Mouse (Mus musculus) embryonic facial prominence, embryonic 12.5 days (tissue): Measurements from ENCODE around the gene Zfp454. TPM values are rescaled to one million over a fixed set of nuclear protein-coding genes. Genes with fewer than 3 reads are reported as not detected.

Experiments
- ATAC-seq: fragments of 200-750 bp; cut with Nextera tagmentation; 2 replicates; pipeline ENCODE4 v1.8.0; 2017; ENCODE audit not compliant: insufficient number of reproducible peaks, insufficient read depth, low FRiP score, low TSS enrichment
- H3K27ac ChIP-seq: fragments of 300-500 bp; sonication (generic); 2 replicates; pipeline ENCODE4 v1.5.1; 2016; ENCODE audit warnings: mild to moderate bottlenecking
- H3K27me3 ChIP-seq: fragments of 300-500 bp; sonication (generic); 2 replicates; pipeline ENCODE4 v1.6.1; 2016; ENCODE audit warnings: mild to moderate bottlenecking, moderate library complexity
- H3K36me3 ChIP-seq: fragments of 300-500 bp; sonication (generic); 2 replicates; pipeline ENCODE4 v1.6.1; 2016; ENCODE audit warnings: mild to moderate bottlenecking
- H3K4me1 ChIP-seq: fragments of 300-500 bp; sonication (generic); 2 replicates; pipeline ENCODE4 v1.6.1; 2016
- H3K4me2 ChIP-seq: fragments of 300-500 bp; sonication (generic); replicated peaks from 2 replicates; pipeline ENCODE4 v1.6.1; 2016; ENCODE audit warnings: mild to moderate bottlenecking, moderate library complexity
- H3K4me3 ChIP-seq: fragments of 300-500 bp; sonication (generic); 2 replicates; pipeline ENCODE4 v1.5.1; 2016; ENCODE audit warnings: mild to moderate bottlenecking
- H3K9ac ChIP-seq: fragments of 300-500 bp; sonication (generic); 2 replicates; pipeline ENCODE4 v1.6.1; 2016; ENCODE audit warnings: mild to moderate bottlenecking, moderate library complexity
- H3K9me3 ChIP-seq: fragments of 300-500 bp; sonication (generic); 2 replicates; pipeline ENCODE4 v1.6.1; 2016; ENCODE audit warnings: mild to moderate bottlenecking, moderate library complexity
- WGBS: fragments of 180-500 bp; shearing (Covaris S2); methylation state at CpG from one replicate; pipeline ENCODE4 v1.1.7; 2016; 5-methylcytosine and 5-hydroxymethylcytosine counted together
- polyA plus RNA-seq: library from polyadenylated mRNA; unstranded; fragments of >200 nt; fragmentation: Nextera tagmentation; extraction: Ambion mirVana; gene quantifications from 2 replicates; pipeline ENCODE4 v1.2.1, GENCODE M21; 2016

The Zfp454 gene
- polyA plus RNA-seq, 1 experiment from 2014 or later, result 13.7 TPM

DNA sequence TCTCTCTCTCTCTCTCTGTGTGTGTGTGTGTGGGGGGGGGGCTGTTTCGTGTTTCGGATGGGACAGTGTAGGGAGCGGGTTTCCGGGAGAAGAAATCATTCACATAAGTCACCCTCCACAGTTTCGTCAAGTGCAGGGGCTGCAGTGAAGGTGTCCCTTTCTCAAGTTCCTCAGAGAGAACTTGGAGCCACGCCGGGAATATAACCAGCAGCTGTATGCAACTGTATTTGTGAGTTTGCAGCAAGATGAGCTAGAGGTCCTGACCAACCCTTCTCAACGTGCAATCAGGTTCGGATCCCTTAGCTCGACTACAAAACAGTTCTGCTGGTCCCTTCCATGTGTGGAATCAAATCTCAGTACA is 538 bp downstream of the Zfp454 start:
- peaks cover 28% of the 10 kb centered on the region for H3K36me3 ChIP-seq
- WGBS, result 14% methylated on average over 10 of the region's 10 CpGs

DNA sequence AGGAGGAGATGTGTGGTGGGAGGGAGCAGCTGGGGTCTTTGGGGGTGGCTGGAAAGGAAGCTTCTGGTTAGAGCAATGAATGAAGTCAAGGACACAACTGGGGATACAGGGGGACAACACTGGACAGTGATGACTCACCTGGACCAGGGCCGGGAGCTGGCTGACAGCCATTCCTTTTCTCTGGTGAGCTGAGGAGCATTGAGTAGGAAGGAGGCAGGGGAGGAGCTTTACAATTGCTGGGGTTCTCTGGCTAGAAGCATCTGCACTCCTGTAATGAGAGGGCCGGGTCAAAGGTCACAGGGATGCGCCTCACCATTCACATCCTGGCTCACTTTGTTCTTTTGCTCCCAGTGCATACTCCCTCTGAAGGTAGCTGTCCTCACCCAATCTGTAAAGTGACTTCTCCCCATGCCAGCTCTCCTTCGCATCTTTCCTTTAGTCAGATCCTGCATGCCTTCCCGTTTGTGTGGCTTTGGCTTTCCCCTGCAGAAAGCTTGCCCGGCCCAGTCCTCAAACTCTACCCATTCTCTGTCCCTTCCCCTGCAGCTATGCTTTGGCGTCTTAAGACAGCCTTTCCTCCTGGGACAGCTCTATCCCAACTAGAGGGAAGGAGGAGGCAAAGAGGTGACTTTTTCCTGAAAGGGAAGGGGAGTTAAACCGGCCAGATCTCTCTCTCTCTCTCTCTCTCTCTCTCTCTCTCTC is 1.1 kb downstream of the Zfp454 start:
- 40% methylated on average over 8 of the region's 8 CpGs for WGBS
- peak overlapping the region; percentile 58 for H3K4me2 ChIP-seq
- H3K27ac ChIP-seq, result no peak overlapping the region
- H3K27me3 ChIP-seq, result no peaks in the 10 kb centered on the region
- no peaks in the 10 kb centered on the region for H3K9me3 ChIP-seq
- H3K36me3 ChIP-seq, result peaks cover 32% of the 10 kb centered on the region
- H3K9ac ChIP-seq, result peak overlapping the region; percentile 60
- ATAC-seq, result no peak
- H3K4me1 ChIP-seq, result peaks cover 9% of the 10 kb centered on the region
- H3K4me3 ChIP-seq, result peak overlapping the region; percentile 45

More for the DNA sequence above, 538 bp downstream of the Zfp454 start:
- Histone ChIP-seq H3K9me3 (no peaks in the 10 kb centered on the region), H3K4me1 (peaks cover 9% of the 10 kb centered on the region), H3K4me2 (peak overlapping the region; percentile 58), H3K4me3 (peak overlapping the region; percentile 45), H3K27me3 (no peaks in the 10 kb centered on the region), H3K9ac (peak overlapping the region; percentile 60), H3K27ac (peak overlapping the region; percentile 65)
- ATAC-seq, result no peak

DNA sequence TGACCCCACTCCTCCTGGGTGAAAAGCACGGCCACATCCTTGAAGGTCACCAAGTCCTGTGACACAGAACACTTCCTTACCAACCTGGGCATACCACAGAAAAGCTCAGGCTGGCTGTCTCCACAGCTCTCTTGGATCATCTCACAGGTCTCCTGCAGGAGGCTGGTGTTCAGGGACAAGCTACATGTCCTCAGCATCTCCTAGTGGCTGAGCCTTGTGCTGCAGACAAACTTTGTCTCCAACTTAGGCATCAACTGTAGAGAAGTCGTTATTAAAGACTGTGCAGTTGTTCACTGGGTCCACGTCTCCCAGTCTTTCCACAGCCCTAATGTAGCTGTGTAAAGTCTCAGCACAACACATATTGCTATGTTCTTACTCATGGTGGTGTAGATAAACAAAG is 3.7 kb downstream of the Zfp454 start:
- no peak overlapping the region for H3K4me3 ChIP-seq
- H3K9me3 ChIP-seq, result no peaks in the 10 kb centered on the region
- WGBS, result 83% methylated on average over 3 of the region's 3 CpGs
- ATAC-seq, result no peak
- no peak overlapping the region for H3K9ac ChIP-seq
- no peaks in the 10 kb centered on the region for H3K27me3 ChIP-seq
- H3K27ac ChIP-seq, result no peak overlapping the region
- no peak overlapping the region for H3K4me2 ChIP-seq
- H3K4me1 ChIP-seq, result peaks cover 9% of the 10 kb centered on the region
- peaks cover 57% of the 10 kb centered on the region for H3K36me3 ChIP-seq

DNA sequence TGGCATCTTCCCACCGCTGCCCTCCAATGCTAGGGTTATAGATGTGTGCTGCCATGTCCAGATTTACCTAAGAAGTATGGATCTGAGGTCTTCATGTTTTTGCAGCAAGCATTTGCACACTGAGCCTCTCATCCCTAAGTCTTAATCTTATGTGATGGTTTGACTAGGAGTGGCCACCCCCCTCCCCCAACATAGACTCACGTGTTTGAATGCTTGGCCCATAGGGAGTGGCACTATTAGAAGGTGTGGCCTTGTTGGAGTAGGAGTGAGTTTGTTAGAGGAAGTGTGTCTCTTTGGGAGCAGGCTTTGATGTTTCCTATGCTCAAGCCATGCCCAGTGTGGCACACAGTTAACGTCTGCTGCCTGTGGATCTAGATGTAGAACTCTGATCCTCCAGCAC is 8.8 kb downstream of the Zfp454 start:
- Histone ChIP-seq H3K4me1 (no peaks in the 10 kb centered on the region), H3K27ac (no peak overlapping the region), H3K4me2 (no peak overlapping the region), H3K36me3 (peaks cover 93% of the 10 kb centered on the region), H3K9me3 (peaks cover 14% of the 10 kb centered on the region), H3K4me3 (no peak overlapping the region), H3K9ac (no peak overlapping the region), H3K27me3 (no peaks in the 10 kb centered on the region)
- WGBS, result 83% methylated on average over 3 of the region's 3 CpGs
- no peak for ATAC-seq

DNA sequence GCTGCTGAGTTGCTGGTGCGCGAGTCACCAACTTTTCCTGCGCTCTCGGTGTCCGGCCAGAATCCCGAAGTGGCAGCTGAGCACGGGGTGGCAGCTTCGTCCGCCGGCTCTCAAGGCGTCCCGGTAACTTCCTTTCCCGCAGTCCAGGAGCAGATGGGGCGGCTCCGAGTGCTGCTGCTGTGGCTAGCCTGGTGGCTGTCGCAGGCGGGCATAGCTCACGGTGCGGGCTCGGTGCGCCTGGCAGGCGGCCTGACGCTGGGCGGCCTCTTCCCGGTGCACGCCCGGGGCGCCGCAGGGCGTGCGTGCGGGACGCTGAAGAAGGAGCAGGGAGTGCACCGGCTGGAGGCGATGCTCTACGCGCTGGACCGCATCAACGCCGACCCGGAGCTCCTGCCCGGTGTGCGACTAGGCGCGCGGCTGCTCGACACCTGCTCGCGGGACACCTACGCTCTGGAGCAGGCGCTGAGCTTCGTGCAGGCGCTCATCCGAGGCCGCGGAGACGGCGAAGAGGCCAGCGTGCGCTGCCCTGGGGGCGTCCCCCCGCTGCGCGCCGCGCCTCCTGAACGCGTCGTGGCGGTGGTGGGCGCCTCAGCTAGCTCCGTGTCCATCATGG is 36.4 kb downstream of the Zfp454 start:
- H3K27me3 ChIP-seq, result peaks cover 72% of the 10 kb centered on the region
- H3K4me2 ChIP-seq, result peak overlapping the region; percentile 88
- H3K4me1 ChIP-seq, result peaks cover 19% of the 10 kb centered on the region
- ATAC-seq, result no peak
- peak overlapping the region; percentile 47 for H3K4me3 ChIP-seq
- H3K9me3 ChIP-seq, result 0 out of 2 replicates have a peak, but pooled peaks cover 3% of the 10 kb centered on the region
- H3K9ac ChIP-seq, result peak overlapping the region; percentile 39
- no peaks in the 10 kb centered on the region for H3K36me3 ChIP-seq
- no peak overlapping the region for H3K27ac ChIP-seq
- WGBS, result under 1% methylated on average over 68 of the region's 72 CpGs

DNA sequence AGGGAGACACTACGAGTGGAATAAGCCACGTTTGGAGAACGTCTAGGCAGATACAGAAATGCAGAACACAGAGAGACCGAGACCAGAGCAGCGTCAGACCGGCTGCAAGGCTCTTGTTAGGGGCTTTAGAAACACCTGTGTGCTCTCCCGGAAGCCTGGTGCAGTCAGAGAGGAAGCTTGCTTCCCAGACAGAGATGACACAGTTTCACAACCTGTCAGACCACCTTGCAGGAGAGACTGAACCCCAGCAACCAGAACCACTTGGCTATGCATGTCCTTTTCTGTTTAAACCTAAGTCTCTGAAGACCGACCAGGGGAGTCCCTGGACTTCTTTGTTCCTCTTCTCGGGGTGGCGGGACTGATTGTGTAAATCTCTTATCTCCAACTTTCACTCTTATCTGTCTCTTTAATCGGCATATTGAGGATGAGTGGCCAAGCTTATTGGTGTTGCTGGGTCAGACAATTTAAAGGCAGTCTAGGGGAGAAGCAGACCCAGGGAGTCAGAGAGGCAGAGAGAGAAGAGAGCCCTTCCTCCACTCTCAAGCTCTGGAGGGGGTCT is 37.2 kb downstream of the Zfp454 start, which contains the start of gene Grm6:
Gene Grm6 (plus strand): TSS at position 509 of the 559 bp plus-strand sequence.
- no peak for ATAC-seq
- H3K9ac ChIP-seq, result peak within 1 kb of the TSS; percentile 39
- H3K9me3 ChIP-seq, result 0 out of 2 replicates have a peak, but pooled peaks cover 3% of the 10 kb centered on the region
- H3K27me3 ChIP-seq, result peaks cover 68% of the 10 kb centered on the region
- no peak within 1 kb of the TSS for H3K27ac ChIP-seq
- H3K4me2 ChIP-seq, result peak within 1 kb of the TSS; percentile 88
- WGBS, result 4% methylated on average over 11 of the region's 11 CpGs
- H3K4me1 ChIP-seq, result peaks cover 19% of the 10 kb centered on the region
- H3K4me3 ChIP-seq, result peak within 1 kb of the TSS; percentile 47
- no peaks in the 10 kb centered on the region for H3K36me3 ChIP-seq

DNA sequence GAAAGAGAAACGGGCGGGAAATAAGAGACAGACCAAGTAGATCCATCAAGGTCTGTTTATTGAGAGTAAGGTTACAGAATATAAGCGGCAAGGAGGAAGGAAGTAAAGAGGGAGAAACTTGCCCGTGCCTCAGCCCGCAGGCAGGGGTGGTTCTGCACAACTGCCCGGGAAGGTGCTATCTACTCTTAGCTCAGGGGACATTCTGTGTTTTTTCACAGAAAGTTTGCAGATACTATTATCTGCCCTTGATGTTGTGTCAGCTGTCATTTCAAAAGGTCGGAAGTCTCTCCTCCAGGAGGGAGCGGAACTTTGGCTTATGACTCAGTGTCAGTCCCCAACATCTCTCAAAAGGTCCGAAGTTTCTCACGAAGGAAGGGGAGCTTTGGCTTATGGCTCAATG is 38.1 kb downstream of the Zfp454 start:
- H3K4me1 ChIP-seq, result peaks cover 19% of the 10 kb centered on the region
- 4% methylated on average over 10 of the region's 10 CpGs for WGBS
- 0 out of 2 replicates have a peak, but pooled peaks cover 3% of the 10 kb centered on the region for H3K9me3 ChIP-seq
- H3K4me2 ChIP-seq, result no peak overlapping the region
- H3K9ac ChIP-seq, result no peak overlapping the region
- H3K36me3 ChIP-seq, result no peaks in the 10 kb centered on the region
- H3K27ac ChIP-seq, result no peak overlapping the region
- H3K27me3 ChIP-seq, result peaks cover 68% of the 10 kb centered on the region
- no peak for ATAC-seq
- no peak overlapping the region for H3K4me3 ChIP-seq

DNA sequence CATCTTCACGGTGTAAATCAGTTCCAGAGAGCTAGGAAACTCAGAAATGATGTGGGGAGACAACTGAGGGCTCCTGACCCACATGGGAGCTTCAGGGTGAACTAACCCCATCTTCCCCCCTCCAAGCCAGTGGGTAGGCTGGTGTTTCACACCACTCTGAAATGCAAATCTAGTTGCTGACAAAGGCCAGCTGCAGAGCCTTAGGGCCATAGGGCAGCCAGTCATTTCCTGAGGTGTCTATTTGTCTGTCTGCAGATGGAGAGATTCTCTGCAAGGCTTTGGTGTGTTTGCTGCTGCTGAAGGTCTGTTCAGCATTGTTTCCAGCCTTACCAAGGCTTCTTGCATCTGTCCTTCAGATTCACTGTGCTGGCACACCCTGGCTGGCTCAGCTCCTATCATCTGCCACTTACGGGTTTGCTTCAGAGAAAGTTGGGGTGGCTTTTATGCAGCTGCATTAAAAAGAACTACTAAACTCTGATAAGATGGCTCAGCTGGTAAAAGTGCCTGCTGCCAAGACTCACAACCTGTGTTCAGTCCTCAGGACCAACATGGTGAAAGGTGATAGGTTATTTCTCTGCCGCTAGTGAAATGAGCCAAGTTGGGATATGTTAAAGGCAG is 38.8 kb downstream of the Zfp454 start:
- Histone ChIP-seq H3K4me1 (peaks cover 19% of the 10 kb centered on the region), H3K4me2 (no peak overlapping the region), H3K27ac (no peak overlapping the region), H3K27me3 (peaks cover 65% of the 10 kb centered on the region), H3K9ac (no peak overlapping the region), H3K4me3 (no peak overlapping the region), H3K9me3 (0 out of 2 replicates have a peak, but pooled peaks cover 3% of the 10 kb centered on the region), H3K36me3 (no peaks in the 10 kb centered on the region)
- ATAC-seq, result no peak
- WGBS, result 36% methylated on average over 3 of the region's 3 CpGs

DNA sequence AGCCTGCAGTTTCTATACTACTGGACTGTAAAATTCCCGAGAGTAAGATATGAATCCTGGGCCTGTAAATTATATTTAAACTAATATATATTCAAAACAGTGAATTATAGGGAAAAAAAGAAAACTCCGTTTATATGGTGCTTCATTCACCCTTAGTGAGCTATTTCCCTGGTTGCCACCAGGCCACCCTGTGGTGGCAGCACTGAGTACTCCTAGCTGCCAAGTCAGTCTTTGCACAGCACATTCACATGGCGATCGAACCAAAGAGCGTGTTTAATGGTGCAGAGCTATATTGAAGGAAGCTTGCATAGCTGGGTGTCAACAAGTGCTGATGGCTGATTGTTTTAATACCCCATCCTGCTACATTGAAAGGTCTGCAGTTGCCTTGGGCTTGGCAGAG is 40.4 kb downstream of the Zfp454 start:
- Histone ChIP-seq H3K4me2 (no peak overlapping the region), H3K4me3 (no peak overlapping the region), H3K27me3 (peaks cover 50% of the 10 kb centered on the region), H3K9ac (no peak overlapping the region), H3K9me3 (0 out of 2 replicates have a peak, but pooled peaks cover 3% of the 10 kb centered on the region), H3K4me1 (peaks cover 19% of the 10 kb centered on the region), H3K27ac (no peak overlapping the region), H3K36me3 (no peaks in the 10 kb centered on the region)
- WGBS, result 78% methylated on average over 5 of the region's 5 CpGs
- no peak for ATAC-seq

DNA sequence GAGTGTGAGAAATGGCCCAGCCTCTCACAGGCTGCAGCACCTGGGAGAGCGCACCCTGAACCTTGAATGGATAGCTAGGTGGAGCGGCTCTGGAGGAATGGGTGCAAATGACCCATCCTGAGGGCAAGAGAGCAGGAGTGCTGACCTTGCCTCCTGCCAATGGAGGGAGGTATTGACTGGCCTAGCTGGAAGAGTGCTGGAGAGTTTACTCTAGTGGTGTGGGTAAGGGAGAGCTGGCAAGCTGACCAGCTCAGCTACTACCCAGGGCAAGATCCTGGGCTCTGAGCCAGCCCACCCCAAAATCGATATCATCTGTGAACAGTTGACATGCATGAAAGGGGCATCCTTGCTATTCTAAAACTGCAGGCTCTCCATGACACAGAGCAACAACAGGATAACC is 41.5 kb downstream of the Zfp454 start:
- Histone ChIP-seq H3K27ac (no peak overlapping the region), H3K36me3 (no peaks in the 10 kb centered on the region), H3K9ac (no peak overlapping the region), H3K4me3 (no peak overlapping the region), H3K27me3 (peaks cover 39% of the 10 kb centered on the region), H3K4me2 (no peak overlapping the region), H3K9me3 (0 out of 2 replicates have a peak, but pooled peaks cover 3% of the 10 kb centered on the region), H3K4me1 (peaks cover 11% of the 10 kb centered on the region)
- WGBS, result 90% methylated on average over 3 of the region's 3 CpGs
- ATAC-seq, result no peak

DNA sequence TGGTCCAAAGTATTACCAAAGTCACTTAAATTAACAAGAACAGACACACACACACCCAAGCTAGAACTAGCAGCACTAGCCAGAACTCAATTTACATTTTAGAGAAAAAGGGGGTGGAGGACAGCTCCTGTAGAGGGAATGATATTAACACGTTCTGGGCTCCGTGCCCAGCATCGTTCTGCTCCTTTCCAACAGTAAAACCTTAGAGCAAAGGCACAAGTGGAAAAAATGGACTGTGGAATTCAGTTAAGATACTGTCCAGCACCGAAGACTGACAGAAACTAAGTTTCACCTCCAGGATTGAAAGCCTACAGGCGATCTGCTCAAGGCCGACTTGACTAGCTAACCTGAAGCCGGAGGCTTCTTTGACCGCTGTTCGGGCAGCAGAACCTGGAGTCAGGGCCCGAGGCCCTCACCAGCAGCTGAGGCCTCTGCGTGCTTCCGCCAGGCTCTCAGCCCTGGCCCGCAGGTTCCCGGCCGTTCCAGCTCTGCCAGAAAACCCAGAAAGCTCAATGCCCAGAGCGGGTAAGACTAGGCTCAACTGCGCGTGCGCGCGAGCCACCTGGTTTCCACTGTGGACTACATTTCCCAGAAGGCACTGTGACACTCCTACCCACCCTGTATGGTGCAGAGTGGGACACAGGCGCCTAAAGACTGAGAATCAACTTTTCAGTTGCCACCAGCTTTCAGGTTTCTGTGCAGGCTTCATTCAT is 46.3 kb downstream of the Zfp454 start, which contains the start of gene Zfp879:
Gene Zfp879 (minus strand): TSS at position 530 of the 713 bp plus-strand sequence.
- WGBS, result 19% methylated on average over 22 of the region's 22 CpGs
- Histone ChIP-seq H3K9me3 (no peaks in the 10 kb centered on the region), H3K27me3 (no peaks in the 10 kb centered on the region; the same call in 1 of the 2 replicates), H3K9ac (peak within 1 kb of the TSS; percentile 68), H3K27ac (peak within 1 kb of the TSS; percentile 88), H3K4me1 (peaks cover 6% of the 10 kb centered on the region; the same call in 1 of the 2 replicates), H3K4me2 (peak within 1 kb of the TSS; percentile 57), H3K36me3 (no peaks in the 10 kb centered on the region), H3K4me3 (peak within 1 kb of the TSS; percentile 41)
- peak; percentile 88 for ATAC-seq
